Mouse (Mus musculus) G1E (cell line): ENCODE results near the gene Tmem229b.

ENCODE experiments used
- CTCF ChIP-seq: IDR thresholded peaks from 2 replicates; pipeline ENCODE4 v1.5.1; 2012; ENCODE audit warnings: low read depth, low read length, inconsistent platforms, mixed read lengths
- GATA1 ChIP-seq: IDR thresholded peaks from 2 replicates; pipeline ENCODE4 v1.6.1; 2012; ENCODE audit warnings: borderline replicate concordance, low read length, inconsistent platforms, mixed read lengths
- POLR2AphosphoS5 ChIP-seq: IDR thresholded peaks from 2 replicates; pipeline ENCODE4 v1.6.1; 2012; ENCODE audit warnings: low read depth, low read length, inconsistent platforms; ENCODE audit not compliant: insufficient replicate concordance
- TAL1 ChIP-seq: conservative IDR thresholded peaks from 2 replicates; pipeline ENCODE4 v1.6.1; 2012; ENCODE audit warnings: low read depth, low read length, inconsistent platforms, mixed read lengths

DNA sequence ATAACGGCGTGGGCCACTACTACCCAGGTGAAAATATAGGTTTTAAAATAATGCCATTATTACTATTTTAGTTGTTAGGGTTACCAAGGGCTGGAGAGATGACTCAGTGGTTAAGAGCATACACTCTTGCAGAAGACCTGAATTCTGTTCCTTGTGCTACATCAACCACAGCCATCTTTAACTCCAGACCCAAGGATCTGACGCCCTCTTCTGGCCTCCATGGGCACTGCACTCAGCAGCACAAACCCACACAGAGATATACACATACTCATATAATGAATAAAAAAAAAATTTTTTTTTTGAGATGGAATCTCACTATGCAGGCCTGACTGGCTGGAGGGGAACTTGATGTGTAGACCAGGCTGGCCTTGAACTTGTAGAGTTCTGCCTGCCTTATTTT is 91.1 kb downstream of the Tmem229b start:
- TF ChIP-seq CTCF (peak; percentile 28), GATA1 (no peak), TAL1 (no peak), POLR2AphosphoS5 (no peak)
